Mouse (Mus musculus): ENCODE data around the gene Gm43951. TPM values are rescaled to one million over a fixed set of nuclear protein-coding genes. Genes with fewer than 3 reads are reported as not detected.
A peak's percentile ranks its signal among the peaks of the same experiment; 100 is the strongest.

Gene Gm43951
- 0.72 and 0.83 TPM in 2 replicates for polyA plus RNA-seq (2016; fragmentation: Nextera tagmentation; extraction: Ambion mirVana)

- WGBS = 1% methylated on average over 43 of the region's 43 CpGs
- Histone ChIP-seq H3K9me3 (no peaks in the 10 kb centered on the region), H3K4me1 (peaks cover 37% of the 10 kb centered on the region), H3K27ac (replicated peaks) (peak within 1 kb of the TSS; percentile 86), H3K4me3 (peak within 1 kb of the TSS; percentile 87), H3K27me3 (replicated peaks; ENCODE audit: low read depth, poor library complexity, severe bottlenecking) (no peaks in the 10 kb centered on the region), H3K36me3 (replicated peaks) (peaks cover 47% of the 10 kb centered on the region)
- DNase-seq (ENCODE audit: low spot score) = peak; percentile 58
Observed at GRCm38 (mm10) chr11:72206341-72207203, at the start of gene Gm43951. Gm43951 (minus strand) TSS chr11:72206840.

GRCm38 (mm10) chr11:72256441-72256840, 49.8 kb upstream of the Gm43951 start:
- H3K9me3 ChIP-seq = no peaks in the 10 kb centered on the region
- H3K27ac ChIP-seq (replicated peaks) = no peak overlapping the region
- no peak for DNase-seq (ENCODE audit: low spot score)
- WGBS = 83% methylated on average over 2 of the region's 2 CpGs
- H3K4me3 ChIP-seq = no peak overlapping the region
- H3K36me3 ChIP-seq (replicated peaks) = no peaks in the 10 kb centered on the region
- H3K4me1 ChIP-seq = no peaks in the 10 kb centered on the region
- H3K27me3 ChIP-seq (replicated peaks; ENCODE audit: low read depth, poor library complexity, severe bottlenecking) = no peaks in the 10 kb centered on the region

- Histone ChIP-seq H3K36me3 (replicated peaks) (no peaks in the 10 kb centered on the region), H3K9me3 (no peaks in the 10 kb centered on the region), H3K27me3 (replicated peaks; ENCODE audit: low read depth, poor library complexity, severe bottlenecking) (no peaks in the 10 kb centered on the region), H3K4me1 (no peaks in the 10 kb centered on the region), H3K4me3 (no peak overlapping the region), H3K27ac (replicated peaks) (no peak overlapping the region)
- 91% methylated on average over 4 of the region's 4 CpGs for whole genome bisulfite sequencing
- no peak for DNase-seq (ENCODE audit: low spot score)
Observed at GRCm38 (mm10) chr11:72255629-72256028, 49.0 kb upstream of the Gm43951 start.

GRCm38 (mm10) chr11:72245196-72245753, 38.6 kb upstream of the Gm43951 start:
- H3K27ac ChIP-seq (replicated peaks) = no peak overlapping the region
- H3K4me1 ChIP-seq = peaks cover 5% of the 10 kb centered on the region; the same call in 1 of the 2 replicates
- WGBS = 57% methylated on average over 8 of the region's 8 CpGs
- DNase-seq (ENCODE audit: low spot score) = peak; percentile 16
- H3K9me3 ChIP-seq = no peaks in the 10 kb centered on the region
- no peaks in the 10 kb centered on the region for H3K36me3 ChIP-seq (replicated peaks)
- H3K27me3 ChIP-seq (replicated peaks; ENCODE audit: low read depth, poor library complexity, severe bottlenecking) = no peaks in the 10 kb centered on the region
- no peak overlapping the region for H3K4me3 ChIP-seq

GRCm38 (mm10) chr11:72240062-72240860, 33.6 kb upstream of the Gm43951 start:
- 73% methylated on average over 4 of the region's 4 CpGs for WGBS

GRCm38 (mm10) chr11:72234013-72234412, 27.4 kb upstream of the Gm43951 start:
- DNase-seq (ENCODE audit: low spot score) = no peak
- WGBS = 84% methylated on average over 5 of the region's 5 CpGs
- H3K27ac ChIP-seq (replicated peaks) = no peak overlapping the region

More at GRCm38 (mm10) chr11:72240062-72240860, 33.6 kb upstream of the Gm43951 start:
- no peak for DNase-seq (ENCODE audit: low spot score)
- H3K9me3 ChIP-seq = no peaks in the 10 kb centered on the region
- peaks cover 3% of the 10 kb centered on the region; the same call in 1 of the 2 replicates for H3K4me1 ChIP-seq
- no peak overlapping the region for H3K27ac ChIP-seq (replicated peaks)
- no peaks in the 10 kb centered on the region for H3K27me3 ChIP-seq (replicated peaks; ENCODE audit: low read depth, poor library complexity, severe bottlenecking)
- H3K36me3 ChIP-seq (replicated peaks) = no peaks in the 10 kb centered on the region
- no peak overlapping the region for H3K4me3 ChIP-seq

GRCm38 (mm10) chr11:72232991-72233390, 26.4 kb upstream of the Gm43951 start:
- H3K9me3 ChIP-seq = no peaks in the 10 kb centered on the region
- H3K27me3 ChIP-seq (replicated peaks; ENCODE audit: low read depth, poor library complexity, severe bottlenecking) = peaks cover 4% of the 10 kb centered on the region; the same call in 1 of the 2 replicates
- no peak overlapping the region for H3K27ac ChIP-seq (replicated peaks)
- no peaks in the 10 kb centered on the region for H3K4me1 ChIP-seq
- no peaks in the 10 kb centered on the region for H3K36me3 ChIP-seq (replicated peaks)
- H3K4me3 ChIP-seq = no peak overlapping the region
- 61% methylated on average over 1 of the region's 1 CpGs for WGBS
- no peak for DNase-seq (ENCODE audit: low spot score)

More at GRCm38 (mm10) chr11:72234013-72234412, 27.4 kb upstream of the Gm43951 start:
- H3K27me3 ChIP-seq (replicated peaks; ENCODE audit: low read depth, poor library complexity, severe bottlenecking) = no peaks in the 10 kb centered on the region
- H3K4me3 ChIP-seq = no peak overlapping the region
- H3K36me3 ChIP-seq (replicated peaks) = no peaks in the 10 kb centered on the region
- H3K4me1 ChIP-seq = no peaks in the 10 kb centered on the region
- H3K9me3 ChIP-seq = no peaks in the 10 kb centered on the region

- no peaks in the 10 kb centered on the region for H3K9me3 ChIP-seq
- H3K4me1 ChIP-seq = no peaks in the 10 kb centered on the region
- 84% methylated on average over 7 of the region's 7 CpGs for WGBS
- no peak overlapping the region for H3K4me3 ChIP-seq
- peaks cover 4% of the 10 kb centered on the region; the same call in 1 of the 2 replicates for H3K27me3 ChIP-seq (replicated peaks; ENCODE audit: low read depth, poor library complexity, severe bottlenecking)
- DNase-seq (ENCODE audit: low spot score) = no peak
- no peak overlapping the region for H3K27ac ChIP-seq (replicated peaks)
- H3K36me3 ChIP-seq (replicated peaks) = no peaks in the 10 kb centered on the region
Observed at GRCm38 (mm10) chr11:72232068-72232467, 25.4 kb upstream of the Gm43951 start.

- no peak for DNase-seq (ENCODE audit: low spot score)
- Histone ChIP-seq H3K36me3 (replicated peaks) (no peaks in the 10 kb centered on the region), H3K9me3 (no peaks in the 10 kb centered on the region), H3K27ac (replicated peaks) (no peak overlapping the region), H3K4me1 (peaks cover 8% of the 10 kb centered on the region), H3K4me3 (no peak overlapping the region), H3K27me3 (replicated peaks; ENCODE audit: low read depth, poor library complexity, severe bottlenecking) (peaks cover 4% of the 10 kb centered on the region; the same call in 1 of the 2 replicates)
- 92% methylated on average over 4 of the region's 4 CpGs for WGBS
Observed at GRCm38 (mm10) chr11:72228513-72228912, 21.9 kb upstream of the Gm43951 start.

- no peaks in the 10 kb centered on the region for H3K36me3 ChIP-seq (replicated peaks)
- peaks cover 8% of the 10 kb centered on the region for H3K4me1 ChIP-seq
- H3K27ac ChIP-seq (replicated peaks) = no peak overlapping the region; the same call in 1 of the 2 replicates
- no peaks in the 10 kb centered on the region for H3K9me3 ChIP-seq
- H3K27me3 ChIP-seq (replicated peaks; ENCODE audit: low read depth, poor library complexity, severe bottlenecking) = peaks cover 4% of the 10 kb centered on the region; the same call in 1 of the 2 replicates
- no peak overlapping the region for H3K4me3 ChIP-seq
- DNase-seq (ENCODE audit: low spot score) = no peak
- WGBS = 83% methylated on average over 6 of the region's 6 CpGs
Observed at GRCm38 (mm10) chr11:72226901-72227300, 20.3 kb upstream of the Gm43951 start.

- Histone ChIP-seq H3K4me1 (peaks cover 8% of the 10 kb centered on the region), H3K36me3 (replicated peaks) (no peaks in the 10 kb centered on the region), H3K4me3 (no peak overlapping the region), H3K9me3 (no peaks in the 10 kb centered on the region), H3K27ac (replicated peaks) (no peak overlapping the region; the same call in 1 of the 2 replicates), H3K27me3 (replicated peaks; ENCODE audit: low read depth, poor library complexity, severe bottlenecking) (peaks cover 4% of the 10 kb centered on the region; the same call in 1 of the 2 replicates)
- no peak for DNase-seq (ENCODE audit: low spot score)
- WGBS = 42% methylated on average over 10 of the region's 10 CpGs
Observed at GRCm38 (mm10) chr11:72226020-72226791, 19.6 kb upstream of the Gm43951 start.
